Mouse (Mus musculus): ENCODE results near the gene Copz1.
"Not testable (repeated sequence)": the region's sequence is repeated elsewhere in the genome, so short reads cannot be mapped to it uniquely, and the experiment has no call there.

The Copz1 gene

GRCm38 (mm10) chr15:103252660-103253059 lies 19.9 kb upstream of the Copz1 start:
- no peak for DNase-seq

- no peak for DNase-seq
These were observed 19.2 kb upstream of the Copz1 start for GRCm38 (mm10) chr15:103253352-103253751.

- DNase-seq, result peak; percentile 69
These were observed 17.3 kb upstream of the Copz1 start for GRCm38 (mm10) chr15:103255169-103255568.

GRCm38 (mm10) chr15:103256210-103256986 lies 16.1 kb upstream of the Copz1 start:
- no peak for DNase-seq

- DNase-seq, result peak; percentile 78
These were observed 14.5 kb upstream of the Copz1 start, which contains the start of gene Nfe2 for GRCm38 (mm10) chr15:103257790-103258728. Gene Nfe2, minus strand, starts transcription at chr15:103258403.

- no peak for DNase-seq
These were observed 13.4 kb upstream of the Copz1 start for GRCm38 (mm10) chr15:103259162-103259561.

GRCm38 (mm10) chr15:103259989-103260388 lies 12.5 kb upstream of the Copz1 start:
- no peak for DNase-seq

GRCm38 (mm10) chr15:103264794-103265193 lies 7.7 kb upstream of the Copz1 start:
- no peak for DNase-seq

GRCm38 (mm10) chr15:103268903-103269302 lies 3.6 kb upstream of the Copz1 start:
- DNase-seq, result no peak

GRCm38 (mm10) chr15:103275943-103276342 lies 3.4 kb downstream of the Copz1 start:
- not testable (repeated sequence) for DNase-seq

- DNase-seq, result no peak
These were observed 5.4 kb downstream of the Copz1 start for GRCm38 (mm10) chr15:103277949-103278348.

GRCm38 (mm10) chr15:103279750-103280149 lies 7.2 kb downstream of the Copz1 start:
- peak; percentile 77 for DNase-seq

GRCm38 (mm10) chr15:103280817-103281464 lies 8.4 kb downstream of the Copz1 start:
- DNase-seq, result peak; percentile 49

GRCm38 (mm10) chr15:103281465-103282205 lies 9.1 kb downstream of the Copz1 start:
- no peak for DNase-seq

GRCm38 (mm10) chr15:103284066-103284465 lies 11.6 kb downstream of the Copz1 start:
- peak; percentile 74 for DNase-seq

GRCm38 (mm10) chr15:103284647-103285046 lies 12.1 kb downstream of the Copz1 start:
- DNase-seq, result no peak

GRCm38 (mm10) chr15:103285778-103286417 lies 13.4 kb downstream of the Copz1 start:
- DNase-seq, result no peak

GRCm38 (mm10) chr15:103289600-103289999 lies 17.1 kb downstream of the Copz1 start:
- no peak for DNase-seq

- DNase-seq, result no peak
These were observed 17.9 kb downstream of the Copz1 start for GRCm38 (mm10) chr15:103290417-103290816.

- no peak for DNase-seq
These were observed 18.3 kb downstream of the Copz1 start for GRCm38 (mm10) chr15:103290843-103291242.

GRCm38 (mm10) chr15:103292673-103293345 lies 20.3 kb downstream of the Copz1 start:
- DNase-seq, result no peak

Measured in thymus, postnatal 4 days (tissue).